Mouse (Mus musculus) cortical plate, adult 2 months (tissue): Measurements from ENCODE around the gene Vps13c.

Experiments used
- CTCF ChIP-seq: fragments of 200-500 bp; IDR thresholded peaks from 2 replicates; pipeline ENCODE4 v1.5.1; 2011; ENCODE audit warnings: mild to moderate bottlenecking, control low read depth, low read length; ENCODE audit not compliant: insufficient read depth; ENCODE audit errors: extremely low read depth
- POLR2A ChIP-seq: fragments of 200-500 bp; IDR thresholded peaks from 2 replicates; pipeline ENCODE4 v1.6.1; 2011; ENCODE audit warnings: mild to moderate bottlenecking, low read length, control low read depth; ENCODE audit not compliant: insufficient read depth; ENCODE audit errors: extremely low read depth

DNA sequence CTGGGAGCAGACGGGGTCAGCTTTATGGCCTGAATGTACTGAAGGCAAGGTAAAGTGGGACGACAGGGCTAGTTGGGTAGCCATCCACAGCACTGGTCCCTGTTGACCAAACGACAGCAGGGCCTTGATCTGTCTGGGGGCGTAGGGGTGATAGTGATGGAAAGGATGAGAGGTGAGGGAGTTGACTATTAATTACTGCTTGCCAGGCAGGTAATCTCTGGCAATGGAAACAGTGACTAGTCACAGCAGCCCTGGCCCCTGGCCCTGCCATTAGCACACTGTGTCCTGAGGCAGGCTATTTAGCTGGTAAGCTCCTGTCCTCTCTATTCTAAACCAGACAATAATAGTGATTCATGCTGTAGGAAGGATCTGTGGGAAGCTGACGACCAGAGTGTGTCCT lies 47.8 kb upstream of the Vps13c start:
- TF ChIP-seq CTCF (no peak), POLR2A (no peak)
